Mouse (Mus musculus): ENCODE measurements around the gene Sept1.
"Not testable (repeated sequence)": the region's sequence is repeated elsewhere in the genome, so short reads cannot be mapped to it uniquely, and the experiment has no call there.

Gene Sept1

GRCm38 (mm10) chr7:127192989-127193388 lies 39.9 kb downstream of the Sept1 start:
- peak; percentile 65 for DNase-seq

GRCm38 (mm10) chr7:127190672-127191071 lies 42.3 kb downstream of the Sept1 start:
- DNase-seq = no peak

GRCm38 (mm10) chr7:127188305-127189276 lies 44.3 kb downstream of the Sept1 start:
- no peak for DNase-seq

- no peak for DNase-seq
Observed at GRCm38 (mm10) chr7:127187351-127187750, 45.6 kb downstream of the Sept1 start.

GRCm38 (mm10) chr7:127185601-127186000 lies 47.3 kb downstream of the Sept1 start:
- no peak for DNase-seq

GRCm38 (mm10) chr7:127184720-127185119 lies 48.2 kb downstream of the Sept1 start:
- DNase-seq = no peak

GRCm38 (mm10) chr7:127183828-127184227 lies 49.1 kb downstream of the Sept1 start:
- DNase-seq = no peak

GRCm38 (mm10) chr7:127183345-127183744 lies 49.6 kb downstream of the Sept1 start:
- DNase-seq = no peak

- DNase-seq = not testable (repeated sequence)
Observed at GRCm38 (mm10) chr7:127181724-127182123, 51.2 kb downstream of the Sept1 start.

GRCm38 (mm10) chr7:127180783-127181182 lies 52.1 kb downstream of the Sept1 start:
- no peak for DNase-seq

- no peak for DNase-seq
Observed at GRCm38 (mm10) chr7:127176937-127177336, 56.0 kb downstream of the Sept1 start.

- DNase-seq = no peak
Observed at GRCm38 (mm10) chr7:127166501-127166900, 66.4 kb downstream of the Sept1 start.

GRCm38 (mm10) chr7:127165607-127166493 lies 67.1 kb downstream of the Sept1 start:
- DNase-seq = no peak

All from kidney, adult 18-20 months (tissue).